Mouse (Mus musculus): ENCODE results near the gene Robo2. TPM values are rescaled to one million over a fixed set of nuclear protein-coding genes. Genes with fewer than 3 reads are reported as not detected.
"Not testable (repeated sequence)": the region's sequence is repeated elsewhere in the genome, so short reads cannot be mapped to it uniquely, and the experiment has no call there.

Robo2 gene
- total RNA-seq, 2 experiments from 2014 or later, result 91.5 to 104 TPM

DNA sequence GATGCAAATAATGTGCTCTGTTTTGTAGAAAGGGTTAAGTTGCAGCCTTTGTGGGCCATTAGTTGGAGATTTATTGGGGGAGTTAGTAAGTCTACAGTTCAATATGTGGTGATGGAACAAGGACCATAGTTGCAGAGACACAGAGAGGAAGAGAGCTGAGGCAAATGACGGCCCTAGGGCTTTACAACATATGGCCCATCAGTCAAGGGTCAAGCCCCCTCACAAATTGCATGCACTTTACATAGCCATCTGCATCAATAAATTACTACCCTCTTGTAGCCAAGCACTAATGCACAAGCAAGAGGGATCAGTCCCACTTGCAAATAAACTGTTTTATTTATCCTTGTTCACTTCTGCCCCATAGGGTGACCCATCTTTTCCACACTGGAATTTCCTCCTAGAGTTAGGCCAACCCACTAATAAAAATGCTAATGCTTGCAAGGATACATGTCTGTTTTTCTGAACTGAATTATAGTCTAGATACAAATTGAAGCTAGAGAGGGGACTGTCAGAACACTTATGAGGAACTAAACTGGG lies 194.7 kb downstream of the Robo2 start:
- no peak for DNase-seq (ENCODE audit: low spot score in 2 of 2)

DNA sequence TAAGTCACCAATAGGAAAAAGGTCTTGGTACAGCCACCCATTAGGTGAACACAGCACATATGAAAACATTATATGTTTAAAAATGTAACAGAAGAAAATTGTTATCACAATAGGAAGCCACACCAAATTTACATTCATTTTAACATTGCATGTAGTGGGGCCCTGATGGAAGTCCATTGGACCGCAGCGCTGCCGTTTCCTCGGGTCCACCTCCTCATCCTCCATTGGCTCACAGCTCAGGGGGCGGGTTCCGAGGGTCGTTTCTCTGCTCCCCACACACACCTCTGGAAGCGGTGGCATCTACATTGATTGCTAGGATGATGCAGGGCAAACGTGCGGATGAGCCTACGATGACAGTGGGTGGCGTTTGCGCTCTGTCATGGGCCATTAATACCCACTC lies 195.8 kb downstream of the Robo2 start:
- DNase-seq (ENCODE audit: low spot score in 2 of 2), result no peak

GRCm38 (mm10) chr16:74200705-74201104 lies 210.9 kb downstream of the Robo2 start:
- DNase-seq (ENCODE audit: low spot score in 2 of 2), result peak in 1 of 2 experiments; percentile 17

DNA sequence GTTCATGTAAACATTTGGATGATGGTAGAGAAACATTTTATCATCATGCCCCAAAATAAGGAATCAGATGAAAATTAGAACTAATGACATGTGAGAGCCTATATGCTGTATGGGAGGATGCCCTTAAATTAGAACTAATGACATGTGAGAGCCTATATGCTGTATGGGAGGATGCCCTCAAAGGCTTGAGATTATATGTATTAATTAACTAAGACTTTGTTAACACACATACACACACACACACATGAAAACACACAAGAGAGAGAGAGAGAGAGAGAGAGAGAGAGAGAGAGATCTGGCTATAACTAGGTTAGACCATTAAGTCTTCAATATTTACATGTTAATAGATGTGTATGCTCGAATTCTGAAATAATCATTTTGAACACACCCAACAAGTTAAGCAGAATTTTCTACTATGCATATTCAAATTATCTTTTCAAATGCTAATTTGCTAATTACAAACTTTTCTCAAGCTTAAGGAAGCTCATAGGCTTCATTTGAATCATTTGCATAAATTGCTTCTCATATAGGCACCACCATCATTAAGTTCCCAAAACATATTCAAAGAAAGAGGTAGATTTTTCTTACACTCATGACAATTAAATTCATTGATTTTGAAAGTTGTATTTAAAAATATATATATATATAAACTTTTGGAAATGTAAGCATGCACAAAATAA lies 211.5 kb downstream of the Robo2 start:
- no peak for DNase-seq (ENCODE audit: low spot score in 2 of 2)

DNA sequence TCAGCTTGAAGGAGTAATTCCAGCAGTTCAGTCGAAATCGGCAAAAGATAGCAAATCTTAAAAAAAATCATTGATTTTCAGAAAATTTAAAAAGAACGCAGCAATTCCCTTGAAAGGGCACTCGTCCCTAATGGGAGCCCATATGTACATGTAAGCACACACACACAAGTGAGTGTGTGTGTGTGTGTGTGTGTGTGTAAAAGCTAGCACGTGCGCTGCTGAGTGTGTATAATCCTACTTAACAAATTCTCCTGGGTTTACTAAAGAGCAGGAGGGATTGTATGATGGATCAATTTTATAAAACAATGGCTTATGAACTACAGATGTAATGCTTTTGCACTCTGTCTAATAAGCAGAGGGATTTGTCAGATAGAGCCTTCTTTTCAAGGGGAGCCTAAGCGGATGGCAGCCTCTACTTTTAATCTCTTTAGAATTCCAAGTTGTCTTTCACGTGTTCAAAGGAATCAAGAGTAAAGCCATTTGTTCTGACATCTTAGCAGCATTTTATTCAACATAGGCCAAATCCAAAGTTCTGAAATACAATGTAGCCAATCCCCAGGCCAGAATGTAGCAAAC lies 218.6 kb downstream of the Robo2 start:
- no peak for DNase-seq (ENCODE audit: low spot score in 2 of 2)

DNA sequence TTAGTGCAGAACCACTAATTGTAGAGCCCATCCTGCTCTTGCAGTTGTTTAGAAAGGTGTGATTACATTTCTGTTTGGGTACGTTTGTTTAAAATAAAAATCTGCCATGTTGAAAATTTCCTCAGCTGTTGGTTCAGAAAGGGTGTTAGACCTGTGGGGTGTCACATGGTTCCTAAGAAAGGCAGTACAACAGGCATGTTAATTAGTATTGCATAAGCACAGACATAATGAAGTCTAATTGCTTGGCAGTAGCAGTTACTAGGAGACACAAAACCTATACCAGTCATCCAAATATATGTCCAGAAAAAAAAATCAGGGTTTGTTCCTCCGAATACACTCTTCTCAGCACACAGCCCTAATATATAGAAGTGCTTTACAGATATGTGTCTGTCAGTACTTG lies 220.0 kb downstream of the Robo2 start:
- no peak for DNase-seq (ENCODE audit: low spot score in 2 of 2)

- no peak for DNase-seq (ENCODE audit: low spot score in 2 of 2)
Measured at GRCm38 (mm10) chr16:74182509-74183113, 229.0 kb downstream of the Robo2 start.

GRCm38 (mm10) chr16:74172673-74173072 lies 239.0 kb downstream of the Robo2 start:
- DNase-seq (ENCODE audit: low spot score in 2 of 2), result no peak

- DNase-seq (ENCODE audit: low spot score in 2 of 2), result no peak
Measured at GRCm38 (mm10) chr16:74169642-74170041, 242.0 kb downstream of the Robo2 start.

GRCm38 (mm10) chr16:74169121-74169520 lies 242.5 kb downstream of the Robo2 start:
- DNase-seq (ENCODE audit: low spot score in 2 of 2), result no peak

DNA sequence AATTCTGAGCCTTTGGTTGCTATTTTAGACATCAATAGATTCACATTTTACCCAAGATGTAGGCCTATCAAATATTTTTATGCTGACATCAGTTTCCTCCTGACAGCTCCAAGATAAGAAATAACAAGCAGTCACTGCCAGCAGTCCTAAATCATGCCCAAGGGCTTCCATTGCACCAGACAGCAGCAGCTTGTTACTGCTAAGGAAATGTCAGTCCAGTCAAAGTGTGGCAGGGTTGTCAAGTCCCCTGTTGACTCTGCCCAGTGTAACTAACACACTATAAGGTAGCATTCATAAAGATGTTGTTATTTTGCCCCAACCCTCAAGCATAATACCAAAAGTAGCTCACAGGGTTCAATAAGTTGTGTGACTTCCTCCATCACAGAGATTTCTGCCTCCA lies 243.8 kb downstream of the Robo2 start:
- DNase-seq (ENCODE audit: low spot score in 2 of 2), result no peak

DNA sequence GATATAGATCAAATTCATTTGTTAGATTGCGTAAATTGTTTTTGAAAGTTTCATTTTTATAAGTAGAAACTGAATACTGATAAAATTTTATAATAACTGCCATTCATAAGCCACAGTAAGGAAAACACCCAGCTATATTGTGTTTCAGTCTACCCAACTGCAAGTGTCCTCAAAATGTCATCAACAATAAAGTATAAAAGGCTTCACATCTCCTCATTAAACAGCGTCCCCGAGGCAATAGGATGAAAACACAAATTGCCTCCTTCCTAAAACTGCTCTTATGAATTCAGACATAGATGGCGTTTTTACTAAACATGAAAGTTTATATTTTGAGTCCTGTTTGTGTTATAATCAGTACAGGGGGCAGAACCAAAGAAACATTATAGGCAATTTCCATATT lies 249.6 kb downstream of the Robo2 start:
- no peak for DNase-seq (ENCODE audit: low spot score in 2 of 2)

DNA sequence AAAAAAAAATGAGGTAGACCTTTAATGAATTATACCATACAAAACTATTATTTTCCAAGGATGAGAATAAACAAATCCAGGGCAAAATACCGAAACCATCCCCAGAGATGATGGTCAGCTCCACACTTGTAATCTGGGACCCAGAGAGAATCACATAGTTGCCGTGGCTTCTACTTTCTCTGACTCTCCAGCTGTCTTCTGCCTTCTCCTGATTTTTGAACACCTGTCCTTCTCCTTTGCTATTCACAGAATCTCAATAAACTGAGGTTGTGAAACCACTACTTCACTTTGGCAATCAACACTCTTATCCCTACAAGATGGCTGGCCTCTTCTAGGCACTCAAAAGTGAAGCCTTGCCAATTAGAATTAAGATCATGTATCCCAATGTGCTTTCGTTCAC lies 252.4 kb downstream of the Robo2 start:
- DNase-seq (ENCODE audit: low spot score in 2 of 2), result no peak

DNA sequence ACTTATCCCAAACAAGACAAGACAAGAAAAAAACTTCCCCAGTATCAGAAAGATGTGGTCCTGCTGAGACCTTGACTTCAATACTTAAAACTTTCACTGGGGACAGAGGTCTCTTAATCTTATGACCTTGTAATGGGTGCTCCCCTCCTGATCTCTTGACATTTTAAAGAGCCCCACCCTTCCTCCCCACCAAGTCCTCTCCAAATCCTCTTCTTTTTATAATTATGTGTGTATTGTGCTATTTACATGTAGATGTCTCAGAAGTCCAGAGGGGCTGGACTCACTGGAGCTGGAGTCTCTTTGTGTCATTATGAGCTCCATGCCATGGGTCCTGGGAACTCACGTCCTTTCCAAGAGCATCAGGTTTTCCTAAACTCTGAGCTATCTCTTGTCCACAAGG lies 275.4 kb downstream of the Robo2 start:
- DNase-seq (ENCODE audit: low spot score in 2 of 2), result no peak

DNA sequence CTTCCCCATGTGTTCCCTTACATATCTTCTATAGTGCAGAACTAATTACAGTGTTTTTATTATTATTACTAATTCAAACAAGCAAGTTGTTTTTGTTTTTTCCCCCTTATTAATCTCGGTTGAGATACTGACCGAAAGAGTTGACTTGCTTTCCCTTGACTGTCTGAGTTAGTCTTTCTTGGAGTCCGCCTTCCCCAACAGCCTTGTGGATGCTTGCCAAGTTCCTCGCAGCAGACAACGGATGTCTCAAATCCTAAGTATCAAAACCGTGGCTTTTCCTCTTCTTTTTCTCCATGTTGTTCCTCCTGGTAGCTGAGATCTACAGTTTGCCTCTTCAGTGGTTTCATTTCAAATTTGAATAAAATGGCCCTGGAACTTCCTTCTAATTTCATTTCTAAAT lies 278.8 kb downstream of the Robo2 start:
- DNase-seq (ENCODE audit: low spot score in 2 of 2), result no peak

DNA sequence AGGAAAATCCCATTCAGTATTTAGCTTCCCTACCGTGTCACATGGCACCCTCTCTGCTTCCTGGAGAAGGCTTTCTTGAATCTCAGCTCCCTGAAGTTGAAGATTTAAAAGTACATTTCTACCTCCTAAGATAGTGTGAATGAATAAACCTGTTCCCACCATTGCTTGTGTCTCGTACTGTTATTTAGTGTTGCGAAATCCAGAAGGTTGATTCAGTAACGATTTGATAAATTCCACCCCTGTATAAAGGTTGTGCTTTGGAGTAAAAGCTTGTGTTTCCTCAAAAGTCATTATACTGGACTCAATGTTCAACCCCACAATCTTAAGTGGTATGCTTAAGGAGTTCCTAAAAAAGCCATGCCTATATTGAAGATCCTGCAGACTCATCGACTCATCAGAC lies 280.3 kb downstream of the Robo2 start:
- no peak for DNase-seq (ENCODE audit: low spot score in 2 of 2)

DNA sequence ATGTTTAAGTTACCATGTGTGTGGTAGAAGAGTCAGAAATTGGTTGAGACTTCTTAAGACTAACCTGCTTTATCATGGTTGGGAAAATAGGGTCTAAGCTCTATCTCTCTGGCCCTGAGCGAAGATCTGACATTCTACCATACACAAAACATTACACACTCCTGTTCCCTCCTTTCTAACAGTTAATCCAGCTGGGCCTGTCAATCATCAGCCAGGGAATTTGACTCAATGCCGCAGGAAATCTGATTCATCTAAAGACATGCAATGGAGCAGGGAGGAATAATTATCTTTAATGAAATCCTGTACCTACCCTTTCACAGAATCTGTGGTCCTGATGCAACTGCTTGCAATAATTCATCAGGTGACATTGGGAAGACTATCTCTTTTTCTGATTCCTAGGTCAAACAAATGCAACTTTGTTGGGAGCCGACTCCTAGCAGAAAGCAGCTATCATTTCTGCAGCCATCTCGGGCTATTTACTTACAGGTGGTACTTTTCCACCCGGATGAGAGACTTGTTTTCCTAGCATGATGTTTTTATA lies 283.1 kb downstream of the Robo2 start:
- DNase-seq (ENCODE audit: low spot score in 2 of 2), result no peak

DNA sequence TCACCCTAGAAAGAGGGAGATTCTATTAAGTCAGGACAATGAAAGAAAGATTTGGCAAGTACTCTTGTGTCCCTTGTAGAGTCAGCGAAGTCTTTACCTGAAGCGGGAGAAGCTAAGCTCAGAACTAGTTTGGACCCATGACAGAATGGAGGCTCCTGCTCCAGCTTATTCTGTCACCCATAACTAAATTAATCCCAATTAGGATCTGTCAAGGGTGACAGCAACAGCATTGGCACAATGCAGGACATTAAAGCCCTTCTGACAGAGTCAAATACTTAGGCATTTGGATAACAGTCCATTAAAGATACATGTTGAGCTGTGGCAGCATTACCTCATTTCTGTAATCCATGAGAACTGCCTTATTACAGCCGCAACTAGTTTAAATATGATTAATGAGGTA lies 298.5 kb downstream of the Robo2 start:
- DNase-seq (ENCODE audit: low spot score in 2 of 2), result no peak

DNA sequence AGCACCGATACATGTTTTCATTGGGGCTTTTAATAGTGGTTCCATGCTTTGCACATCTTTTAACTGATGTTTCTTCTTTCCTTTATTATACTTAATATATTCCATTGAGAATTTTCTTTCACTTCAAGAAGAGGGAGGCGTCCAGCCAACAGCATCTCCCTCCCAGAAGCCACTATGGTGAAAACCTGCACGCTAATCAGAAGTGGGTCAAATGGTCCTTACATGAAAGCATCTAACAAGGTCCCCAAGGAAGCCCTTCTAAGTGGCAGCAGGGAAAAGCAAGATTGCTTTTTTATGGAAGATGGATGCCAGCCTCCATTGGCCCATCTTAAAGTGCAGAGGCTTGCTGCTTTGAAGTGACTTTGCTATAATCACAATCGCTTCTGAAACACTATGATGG lies 300.5 kb downstream of the Robo2 start:
- DNase-seq (ENCODE audit: low spot score in 2 of 2), result no peak

DNA sequence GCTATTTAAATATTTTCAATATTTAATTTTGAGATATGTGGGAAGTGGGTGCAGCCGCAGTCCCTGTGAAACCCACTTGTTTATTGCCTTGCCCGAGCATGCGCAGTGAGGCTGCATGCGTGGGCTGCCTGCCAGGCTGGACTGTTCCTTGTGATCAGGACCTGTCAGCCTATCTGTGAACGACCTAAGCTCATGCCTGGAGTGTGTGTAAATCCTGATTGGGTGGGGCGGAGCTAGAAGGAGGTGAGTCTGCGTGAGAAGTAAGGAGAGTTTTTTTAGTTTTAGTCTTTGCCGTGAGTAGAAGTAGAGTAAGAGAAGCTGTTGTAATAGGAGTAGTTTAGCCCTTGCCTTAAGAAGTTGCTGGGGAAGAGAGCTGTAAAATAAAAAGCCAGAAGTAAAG lies 307.2 kb downstream of the Robo2 start:
- DNase-seq (ENCODE audit: low spot score in 2 of 2), result not testable (repeated sequence)

DNA sequence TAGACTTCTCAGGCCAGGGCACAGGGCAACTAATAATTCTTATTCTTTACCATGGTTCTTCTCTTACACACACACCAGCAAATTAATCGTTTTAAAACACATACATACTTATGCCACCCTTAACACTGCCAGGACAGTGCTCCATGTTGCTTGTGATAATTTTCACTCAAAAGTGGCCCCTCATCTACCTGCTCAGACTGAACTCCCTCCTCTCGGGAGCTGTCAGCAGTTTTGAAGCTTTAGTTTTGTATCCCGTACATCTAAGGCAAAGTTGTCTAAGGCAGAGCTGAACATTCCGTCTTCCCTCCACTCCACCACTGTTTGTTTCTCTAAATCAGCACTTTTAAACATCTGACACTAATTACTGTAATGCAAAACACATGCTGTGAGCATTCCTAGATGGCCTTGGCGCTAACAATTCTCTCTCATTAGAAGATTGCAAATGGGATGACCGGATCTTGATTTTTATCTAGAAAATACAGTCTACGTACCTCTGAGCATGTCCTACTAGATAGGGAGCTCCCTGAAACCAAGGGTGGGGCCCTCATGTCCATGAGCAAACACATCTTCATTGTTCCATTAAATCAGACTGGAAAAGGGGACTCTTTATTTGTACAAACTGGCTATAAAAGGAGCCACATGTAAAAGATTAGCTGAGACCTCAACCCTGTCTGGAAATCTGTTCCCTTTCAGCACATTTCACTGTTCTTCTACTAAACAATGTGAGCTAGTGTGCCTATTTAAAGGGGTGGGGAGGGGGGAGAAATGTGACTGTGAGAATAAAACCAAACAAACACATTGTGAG lies 318.4 kb downstream of the Robo2 start:
- no peak for DNase-seq (ENCODE audit: low spot score in 2 of 2)

GRCm38 (mm10) chr16:74089951-74090350 lies 321.7 kb downstream of the Robo2 start:
- peak; percentile 79 to 87 for DNase-seq (ENCODE audit: low spot score in 2 of 2)
